Mouse (Mus musculus): ENCODE data around the gene Oxgr1. TPM values are rescaled to one million over a fixed set of nuclear protein-coding genes. Genes with fewer than 3 reads are reported as not detected.

Oxgr1 gene
- polyA plus RNA-seq, 1 experiment, result 0.05 TPM

DNA sequence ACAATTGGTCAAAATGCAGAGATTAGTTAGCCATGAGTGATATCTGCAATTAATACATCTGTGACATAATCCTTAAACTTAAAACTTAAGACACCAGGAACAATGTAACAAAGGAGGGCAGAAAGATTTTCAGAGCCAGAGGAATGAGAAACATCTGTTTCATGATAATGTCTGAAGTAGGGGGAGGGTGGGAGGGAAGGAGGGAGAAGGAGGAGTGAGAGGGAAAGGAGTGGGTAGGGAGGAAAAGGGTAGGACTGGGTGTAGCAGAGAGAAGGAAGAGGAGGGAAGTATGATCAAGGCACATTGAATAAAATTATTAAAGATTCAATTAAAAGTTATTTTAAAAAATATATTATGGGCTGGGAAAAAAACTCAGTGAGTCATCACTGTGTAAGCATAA lies 32.0 kb upstream of the Oxgr1 start:
- Histone ChIP-seq H3K4me3 (replicated peaks; ENCODE audit: insufficient read depth, low read depth, low read length) (no peak overlapping the region), H3K27ac (ENCODE audit: insufficient read depth, low read length) (no peak overlapping the region)
- no peak for TF ChIP-seq POLR2A (IDR thresholded peaks at IDR 0.05; ENCODE audit: borderline replicate concordance, insufficient read depth, low read length)
- TF ChIP-seq CTCF (IDR thresholded peaks at IDR 0.05; ENCODE audit: borderline replicate concordance, insufficient read depth, low read depth, low read length), result no peak

DNA sequence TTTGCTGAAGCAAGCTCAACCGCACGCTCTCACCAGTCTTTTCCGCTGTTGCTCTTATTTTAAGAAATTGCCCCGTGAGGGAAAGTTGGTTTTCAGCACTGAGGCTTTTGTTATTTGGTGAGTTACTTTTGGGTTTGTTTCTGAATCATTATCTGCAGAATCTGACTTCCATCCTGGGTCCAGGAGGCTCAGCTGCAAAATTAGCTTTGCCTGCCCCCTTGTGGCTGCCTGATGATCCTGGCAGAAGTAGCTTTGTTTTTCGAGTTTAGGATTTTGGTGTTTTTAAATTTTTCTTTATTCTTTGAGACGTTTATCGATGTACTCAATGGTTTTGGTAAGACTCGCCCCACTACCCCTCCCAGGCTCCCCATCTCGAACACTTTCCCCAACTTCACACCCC lies 18.9 kb upstream of the Oxgr1 start:
- Histone ChIP-seq H3K27ac (ENCODE audit: insufficient read depth, low read length) (no peak overlapping the region), H3K4me1 (ENCODE audit: control insufficient read depth, insufficient read depth, low read length) (no peaks in the 10 kb centered on the region), H3K27me3 (ENCODE audit: control insufficient read depth, insufficient read depth, low read length) (no peaks in the 10 kb centered on the region), H3K4me3 (replicated peaks; ENCODE audit: insufficient read depth, low read depth, low read length) (no peak overlapping the region)
- TF ChIP-seq POLR2A (IDR thresholded peaks at IDR 0.05; ENCODE audit: borderline replicate concordance, insufficient read depth, low read length), result no peak
- TF ChIP-seq CTCF (IDR thresholded peaks at IDR 0.05; ENCODE audit: borderline replicate concordance, insufficient read depth, low read depth, low read length), result peak; percentile 80
- 49% methylated on average over 9 of the region's 9 CpGs for WGBS
- peak; percentile 47 to 60 for DNase-seq

More for the DNA sequence above, 32.0 kb upstream of the Oxgr1 start:
- H3K4me1 ChIP-seq (ENCODE audit: control insufficient read depth, insufficient read depth, low read length), result no peaks in the 10 kb centered on the region
- no peaks in the 10 kb centered on the region for H3K27me3 ChIP-seq (ENCODE audit: control insufficient read depth, insufficient read depth, low read length)
- no peak for DNase-seq

GRCm38 (mm10) chr14:120033454-120033853 lies 8.8 kb downstream of the Oxgr1 start:
- Histone ChIP-seq H3K4me1 (ENCODE audit: control insufficient read depth, insufficient read depth, low read length) (no peaks in the 10 kb centered on the region), H3K27me3 (ENCODE audit: control insufficient read depth, insufficient read depth, low read length) (no peaks in the 10 kb centered on the region), H3K27ac (ENCODE audit: insufficient read depth, low read length) (no peak overlapping the region), H3K4me3 (replicated peaks; ENCODE audit: insufficient read depth, low read depth, low read length) (no peak overlapping the region)
- 6% methylated on average over 1 of the region's 1 CpGs for WGBS
- no peak for DNase-seq
- TF ChIP-seq CTCF (IDR thresholded peaks at IDR 0.05; ENCODE audit: borderline replicate concordance, insufficient read depth, low read depth, low read length) (no peak), POLR2A (IDR thresholded peaks at IDR 0.05; ENCODE audit: borderline replicate concordance, insufficient read depth, low read length) (no peak)

- TF ChIP-seq CTCF (IDR thresholded peaks at IDR 0.05; ENCODE audit: borderline replicate concordance, insufficient read depth, low read depth, low read length) (no peak), POLR2A (IDR thresholded peaks at IDR 0.05; ENCODE audit: borderline replicate concordance, insufficient read depth, low read length) (no peak)
- Histone ChIP-seq H3K27ac (ENCODE audit: insufficient read depth, low read length) (no peak overlapping the region), H3K27me3 (ENCODE audit: control insufficient read depth, insufficient read depth, low read length) (no peaks in the 10 kb centered on the region), H3K4me3 (replicated peaks; ENCODE audit: insufficient read depth, low read depth, low read length) (no peak overlapping the region), H3K4me1 (ENCODE audit: control insufficient read depth, insufficient read depth, low read length) (no peaks in the 10 kb centered on the region)
- DNase-seq, result no peak
- WGBS, result 90% methylated on average over 2 of the region's 2 CpGs
These were observed 22.3 kb downstream of the Oxgr1 start for GRCm38 (mm10) chr14:120019948-120020347.

DNA sequence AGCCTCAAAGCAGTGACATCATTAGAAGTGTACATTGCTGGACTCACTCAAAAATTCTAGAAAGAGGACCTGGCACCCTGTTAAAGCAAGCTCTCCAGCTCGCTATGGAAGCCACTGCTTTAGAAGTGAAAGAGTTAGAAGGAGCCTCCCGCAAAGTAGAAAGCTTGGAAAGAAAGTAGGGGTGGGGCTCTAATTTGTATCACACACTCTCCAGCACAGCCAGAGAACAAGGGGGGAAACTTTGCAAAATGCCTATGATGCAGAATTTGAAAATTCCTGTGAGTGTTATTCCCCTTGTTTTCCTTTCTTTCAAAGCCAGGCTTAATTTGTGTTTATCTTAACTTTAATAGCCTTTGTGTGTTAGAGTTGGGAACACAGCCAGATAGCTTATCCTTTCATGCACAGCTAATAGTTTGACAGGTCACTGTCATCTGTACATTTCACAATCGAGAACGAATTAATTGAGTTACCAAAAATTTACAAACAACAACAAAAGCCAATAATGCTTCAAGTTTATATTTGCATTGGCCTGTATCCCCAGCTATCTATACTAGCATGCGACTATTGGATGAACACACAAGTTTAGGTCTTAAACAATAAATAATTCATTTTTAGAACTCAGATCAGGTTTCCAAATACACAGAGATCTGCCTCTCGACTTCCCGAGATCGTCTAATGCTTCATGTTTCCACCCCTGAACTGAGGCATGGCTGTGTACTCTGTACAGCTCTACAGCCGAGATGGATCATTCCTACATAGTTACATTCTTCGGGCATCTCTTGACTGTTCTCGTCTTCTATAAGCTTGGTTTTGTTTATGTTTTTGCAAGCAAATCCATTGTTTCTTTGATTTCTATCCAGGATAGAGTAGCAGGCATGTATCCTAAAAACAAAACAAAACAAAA lies 32.0 kb downstream of the Oxgr1 start:
- Histone ChIP-seq H3K27ac (ENCODE audit: insufficient read depth, low read length) (no peak overlapping the region), H3K27me3 (ENCODE audit: control insufficient read depth, insufficient read depth, low read length) (no peaks in the 10 kb centered on the region), H3K4me1 (ENCODE audit: control insufficient read depth, insufficient read depth, low read length) (no peaks in the 10 kb centered on the region), H3K4me3 (replicated peaks; ENCODE audit: insufficient read depth, low read depth, low read length) (no peak overlapping the region)
- 42% methylated on average over 11 of the region's 11 CpGs for WGBS
- DNase-seq, result no peak
- no peak for TF ChIP-seq POLR2A (IDR thresholded peaks at IDR 0.05; ENCODE audit: borderline replicate concordance, insufficient read depth, low read length)
- no peak for TF ChIP-seq CTCF (IDR thresholded peaks at IDR 0.05; ENCODE audit: borderline replicate concordance, insufficient read depth, low read depth, low read length)

GRCm38 (mm10) chr14:120005153-120005552 lies 37.1 kb downstream of the Oxgr1 start:
- DNase-seq, result peak in 1 of 2 experiments; percentile 9
- Histone ChIP-seq H3K27me3 (ENCODE audit: control insufficient read depth, insufficient read depth, low read length) (no peaks in the 10 kb centered on the region), H3K4me1 (ENCODE audit: control insufficient read depth, insufficient read depth, low read length) (no peaks in the 10 kb centered on the region), H3K27ac (ENCODE audit: insufficient read depth, low read length) (no peak overlapping the region), H3K4me3 (replicated peaks; ENCODE audit: insufficient read depth, low read depth, low read length) (no peak overlapping the region)
- TF ChIP-seq POLR2A (IDR thresholded peaks at IDR 0.05; ENCODE audit: borderline replicate concordance, insufficient read depth, low read length), result no peak
- peak; percentile 14; the same call in 1 of the 2 replicates for TF ChIP-seq CTCF (IDR thresholded peaks at IDR 0.05; ENCODE audit: borderline replicate concordance, insufficient read depth, low read depth, low read length)
- WGBS, result 6% methylated on average over 1 of the region's 1 CpGs

DNA sequence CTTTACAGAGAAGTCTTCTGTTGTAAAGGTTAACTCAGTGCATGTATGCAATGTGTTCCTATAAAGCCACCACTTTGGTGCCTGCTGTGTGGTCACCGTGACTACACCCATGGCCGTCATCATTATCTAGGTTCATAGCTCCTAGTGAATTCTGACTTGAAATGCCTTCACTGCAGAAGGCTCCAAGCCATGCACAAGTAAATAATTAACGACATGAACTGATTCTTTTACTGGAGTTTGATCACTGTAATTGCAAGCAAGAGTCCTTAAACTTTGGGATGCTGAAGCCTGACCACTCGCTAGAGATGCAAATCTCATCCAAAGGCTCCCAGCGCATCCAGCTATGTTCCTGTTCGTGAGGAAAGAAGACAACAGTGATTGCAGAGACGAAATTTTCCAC lies 38.6 kb downstream of the Oxgr1 start:
- no peaks in the 10 kb centered on the region for H3K4me1 ChIP-seq (ENCODE audit: control insufficient read depth, insufficient read depth, low read length)
- no peak overlapping the region for H3K4me3 ChIP-seq (replicated peaks; ENCODE audit: insufficient read depth, low read depth, low read length)
- no peaks in the 10 kb centered on the region for H3K27me3 ChIP-seq (ENCODE audit: control insufficient read depth, insufficient read depth, low read length)
- 92% methylated on average over 7 of the region's 7 CpGs for WGBS
- no peak for DNase-seq
- no peak overlapping the region for H3K27ac ChIP-seq (ENCODE audit: insufficient read depth, low read length)
- TF ChIP-seq CTCF (IDR thresholded peaks at IDR 0.05; ENCODE audit: borderline replicate concordance, insufficient read depth, low read depth, low read length) (no peak), POLR2A (IDR thresholded peaks at IDR 0.05; ENCODE audit: borderline replicate concordance, insufficient read depth, low read length) (no peak)

DNA sequence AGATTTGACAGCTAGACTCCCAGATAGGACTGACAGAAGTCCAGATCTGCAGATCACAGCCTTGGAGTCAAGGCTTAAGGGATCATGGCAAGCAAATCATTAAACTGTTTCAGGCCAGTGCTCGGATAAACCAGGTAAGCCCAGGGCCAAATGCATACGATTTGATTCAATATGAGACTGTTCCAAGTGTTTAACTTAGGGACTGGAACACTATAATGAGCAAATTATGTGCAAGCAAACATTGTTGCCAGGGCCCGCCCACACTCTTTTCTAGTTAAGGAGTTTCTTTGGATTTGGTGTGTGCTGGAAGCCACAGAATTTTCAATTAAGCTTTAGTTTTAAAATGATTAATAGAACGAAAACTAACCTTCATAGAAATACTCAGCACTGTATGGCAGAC lies 39.6 kb downstream of the Oxgr1 start:
- 69% methylated on average over 4 of the region's 4 CpGs for WGBS
- no peaks in the 10 kb centered on the region for H3K4me1 ChIP-seq (ENCODE audit: control insufficient read depth, insufficient read depth, low read length)
- DNase-seq, result no peak
- H3K27ac ChIP-seq (ENCODE audit: insufficient read depth, low read length), result no peak overlapping the region
- no peak overlapping the region for H3K4me3 ChIP-seq (replicated peaks; ENCODE audit: insufficient read depth, low read depth, low read length)
- H3K27me3 ChIP-seq (ENCODE audit: control insufficient read depth, insufficient read depth, low read length), result no peaks in the 10 kb centered on the region
- TF ChIP-seq POLR2A (IDR thresholded peaks at IDR 0.05; ENCODE audit: borderline replicate concordance, insufficient read depth, low read length), result no peak
- TF ChIP-seq CTCF (IDR thresholded peaks at IDR 0.05; ENCODE audit: borderline replicate concordance, insufficient read depth, low read depth, low read length), result no peak
